Mouse (Mus musculus) mouse embryonic stem cell (cell line): ENCODE results near the gene Vps35l.

Experiments
- in situ Hi-C, 2 experiments: fragments of 300-500 bp; cut with MboI; formaldehyde crosslinking; loops; 1 replicate in 1 of 2; 3 replicates in 1 of 2; pipeline ENCODE4 v1.14.3; 2019 to 2020; ENCODE audit warnings: low sequenced_read_pairs in 2 of 2, low pct_unique_long_range_greater_than_20kb in 1 of 2, mixed read lengths in 1 of 2; ENCODE audit not compliant: unreplicated experiment in 1 of 2

Gene Vps35l

DNA sequence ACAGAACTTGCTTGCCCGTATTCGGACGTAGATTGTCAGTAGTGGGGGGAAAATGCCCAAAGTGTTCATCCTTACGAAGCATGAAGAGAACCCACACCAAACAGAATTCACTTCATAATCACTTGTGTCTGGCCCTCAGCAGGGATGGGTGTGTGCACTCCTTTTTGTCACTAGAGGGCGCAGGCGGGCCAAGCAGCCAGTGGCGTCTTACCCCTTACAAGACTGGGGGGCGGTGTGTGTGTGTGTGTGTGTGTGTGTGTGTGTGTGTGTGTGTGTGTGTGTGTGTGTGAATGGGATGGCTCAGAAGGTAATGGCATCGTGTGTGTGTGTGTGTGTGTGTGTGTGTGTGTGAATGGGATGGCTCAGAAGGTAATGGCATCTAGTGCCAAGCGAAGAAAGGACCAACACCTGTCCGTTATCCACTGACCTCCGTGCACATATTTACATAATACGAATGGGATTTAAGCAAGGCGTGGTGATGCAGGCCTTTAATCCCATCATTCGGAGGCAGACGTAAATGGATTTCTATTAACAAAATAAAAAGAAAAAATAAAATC, at the start of gene Vps35l:
Gene Vps35l (plus strand): TSS at position 252 of the 557 bp plus-strand sequence.
- in situ Hi-C loops: no loop called here

DNA sequence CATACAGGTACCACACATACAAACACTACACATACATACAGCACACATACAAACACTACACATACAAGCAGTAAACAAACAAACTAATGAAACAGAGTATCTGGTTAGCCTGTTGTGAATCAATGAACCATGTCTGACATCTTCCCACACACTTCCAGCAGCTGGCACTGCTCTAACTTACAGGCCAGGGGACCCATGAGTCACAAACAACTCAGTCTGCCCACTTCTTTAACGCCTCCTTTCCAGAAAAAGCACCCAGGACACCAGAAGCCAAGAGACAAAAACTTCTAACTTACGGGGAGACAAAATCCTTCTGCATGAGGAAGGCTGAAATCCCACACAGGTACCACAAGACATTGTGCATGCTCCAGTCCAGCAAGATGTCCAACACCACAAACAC, 48.7 kb upstream of the Vps35l start:
- in situ Hi-C loops: loop anchor here in 1 of 2 experiments (10.0 kb wide), 1 partner anchor 96 kb away; the partner anchor contains the start of gene Tmc5

DNA sequence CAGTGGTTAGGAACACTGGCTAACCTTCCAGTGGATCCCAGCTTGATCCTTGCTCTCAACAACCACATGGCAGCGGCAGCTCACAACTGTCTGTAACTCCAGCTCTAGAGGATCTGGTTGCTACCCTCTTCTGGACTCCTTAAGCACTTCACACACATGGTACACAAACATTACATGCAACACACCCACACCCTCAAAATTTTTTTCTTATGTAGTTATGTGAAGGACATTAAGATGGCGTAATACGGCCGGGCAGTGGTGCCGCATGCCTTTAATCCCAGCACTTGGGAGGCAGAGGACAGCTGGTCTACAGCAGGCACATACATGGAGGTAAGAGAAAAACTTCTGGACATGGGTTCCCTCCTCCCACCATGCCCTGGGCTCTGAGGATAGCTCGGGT, 43.9 kb upstream of the Vps35l start:
- in situ Hi-C loops: loop anchor here in 1 of 2 experiments (10.0 kb wide), 1 partner anchor 101 kb away; the partner anchor contains the start of gene Tmc5

DNA sequence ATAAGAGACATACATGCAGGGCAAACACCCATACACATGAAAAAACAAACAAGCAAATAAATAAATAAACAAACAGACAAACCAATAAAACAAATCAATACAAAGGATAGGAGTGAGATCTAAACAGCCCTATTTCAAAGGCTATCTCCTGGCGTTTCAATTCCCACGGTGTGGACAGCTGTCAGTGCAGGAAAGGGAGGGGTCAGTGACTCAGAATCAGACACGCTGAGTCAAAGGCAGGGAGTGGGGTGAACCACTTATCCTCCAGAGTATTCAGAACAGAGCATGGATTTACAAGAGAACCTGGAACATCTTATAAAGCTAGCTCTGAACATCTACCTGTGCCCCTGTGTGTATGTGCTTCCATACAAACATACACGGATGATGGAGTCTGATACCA, 42.9 kb upstream of the Vps35l start:
- in situ Hi-C loops: loop anchor here in 1 of 2 experiments (10.0 kb wide), 1 partner anchor 102 kb away; the partner anchor contains the start of gene Tmc5

DNA sequence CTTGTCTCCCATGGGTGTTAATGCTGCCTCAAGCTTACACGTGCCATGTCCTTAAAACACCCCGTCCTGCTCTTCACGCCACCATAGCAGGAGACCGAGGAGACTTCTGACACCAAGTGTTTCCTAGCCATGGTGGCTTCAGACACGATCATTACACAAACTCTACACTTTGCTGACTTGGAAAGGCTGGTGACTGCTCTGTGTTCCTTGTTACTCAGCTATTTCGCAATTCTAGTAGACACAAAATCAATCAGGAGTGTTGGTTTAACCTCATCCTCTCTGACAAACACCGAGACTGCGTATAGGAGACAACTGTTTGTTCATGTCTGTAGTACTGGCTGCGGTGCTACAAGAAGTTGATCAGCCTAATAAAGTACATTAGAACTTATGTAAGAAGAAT, 41.1 kb upstream of the Vps35l start:
- in situ Hi-C loops: loop anchor here in 1 of 2 experiments (10.0 kb wide), 1 partner anchor 104 kb away; the partner anchor contains the start of gene Tmc5

DNA sequence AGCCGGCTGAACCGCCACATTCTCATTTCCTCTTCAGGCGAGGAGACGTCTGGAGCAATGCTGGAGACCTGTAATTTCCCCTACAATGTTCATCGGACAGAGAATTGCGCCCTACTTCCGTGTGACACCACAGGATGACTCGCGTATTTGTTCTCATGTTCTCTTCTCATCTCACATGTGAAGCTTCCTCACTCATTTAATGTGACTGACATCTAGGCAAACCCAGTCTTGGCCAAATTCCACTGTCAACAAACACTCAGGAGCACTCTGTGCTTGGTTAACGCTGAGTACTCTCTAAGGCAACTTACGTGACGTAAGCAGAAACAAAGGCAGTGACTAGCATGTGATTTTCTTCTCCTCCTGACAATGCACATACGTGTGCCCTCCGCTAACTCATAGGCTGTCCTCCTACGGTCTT, 36.9 kb upstream of the Vps35l start:
- in situ Hi-C loops: no loop called here

DNA sequence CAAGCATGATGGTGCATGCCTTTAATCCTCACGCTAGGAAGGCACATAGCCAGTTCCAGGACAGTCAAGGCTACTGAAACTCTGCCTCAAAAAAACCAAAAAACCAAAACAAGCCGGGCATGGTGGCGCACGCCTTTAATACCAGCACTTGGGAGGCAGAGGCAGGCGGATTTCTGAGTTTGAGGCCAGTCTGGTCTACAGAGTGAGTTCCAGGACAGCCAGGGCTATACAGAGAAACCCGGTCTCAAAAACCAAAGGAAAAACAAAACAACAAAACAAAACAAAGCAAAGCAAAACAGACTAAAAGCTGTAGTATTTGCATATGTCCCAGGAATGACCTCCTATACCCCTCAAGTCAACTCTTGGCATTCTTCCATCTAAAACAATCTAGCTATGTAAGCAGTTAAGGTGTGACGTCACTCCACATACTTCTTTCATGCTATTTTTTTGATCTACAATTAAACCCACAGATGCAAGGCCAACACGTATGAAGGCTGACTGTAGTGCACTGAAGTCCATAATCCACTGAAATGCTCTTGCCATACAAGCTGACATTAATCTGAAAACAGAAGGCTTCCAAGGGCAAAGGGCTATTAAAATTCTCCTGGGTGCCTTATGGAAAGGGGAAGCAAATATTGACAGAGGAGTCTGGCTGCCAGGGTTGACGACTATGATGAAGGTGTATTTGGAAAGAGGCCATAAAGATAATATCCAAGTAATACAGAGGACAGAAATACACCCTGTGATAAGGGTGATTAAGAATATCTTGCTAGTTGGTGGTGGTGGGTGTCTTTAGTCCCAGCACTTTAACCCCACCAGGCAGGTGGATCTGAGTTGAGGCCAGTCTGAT, 35.8 kb upstream of the Vps35l start:
- in situ Hi-C loops: no loop called here

DNA sequence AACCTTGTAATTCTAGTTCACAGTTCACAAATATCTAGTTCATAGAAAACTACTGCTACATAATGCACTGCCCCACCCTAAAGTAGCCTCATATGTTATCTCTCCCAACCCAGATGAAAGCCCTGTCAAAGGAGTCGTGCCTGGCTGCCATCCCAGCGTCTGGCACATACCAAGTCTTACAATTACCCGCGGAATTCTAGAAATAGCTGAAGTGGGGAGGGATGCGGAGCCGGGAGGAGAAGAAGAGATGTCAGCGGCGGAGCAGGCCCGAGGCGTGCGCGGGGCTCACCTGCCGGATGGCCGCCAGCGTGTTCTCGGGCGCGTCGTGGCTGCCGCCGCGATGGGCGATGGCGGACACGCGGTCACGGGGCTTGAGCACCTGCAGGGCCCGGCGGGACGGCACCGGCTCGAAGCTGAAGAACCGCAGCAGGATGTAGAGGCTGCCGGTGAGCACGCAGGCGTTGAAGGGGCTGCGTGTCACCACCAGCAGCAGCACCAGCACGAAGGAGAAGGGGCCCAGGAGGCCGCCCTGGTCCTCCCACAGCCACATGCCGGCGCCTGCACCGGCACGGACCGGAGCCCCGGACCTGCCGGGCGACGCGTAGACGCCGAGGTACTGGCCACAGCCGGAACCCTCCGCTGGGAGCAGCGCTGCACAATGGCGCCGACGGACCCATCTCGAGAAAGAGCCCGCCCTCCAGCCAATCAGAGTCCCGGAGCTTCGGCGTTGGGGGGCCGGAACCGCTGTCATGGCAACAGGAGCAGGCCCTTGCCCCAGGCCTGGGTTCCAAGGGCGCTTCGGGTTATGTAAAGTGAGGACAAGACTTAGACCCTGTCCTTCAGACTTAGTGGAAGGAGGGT, 34.7 kb upstream of the Vps35l start, which contains the start of gene Gde1:
Gene Gde1 (minus strand): TSS at position 678 of the 861 bp plus-strand sequence.
- in situ Hi-C loops: no loop called here

DNA sequence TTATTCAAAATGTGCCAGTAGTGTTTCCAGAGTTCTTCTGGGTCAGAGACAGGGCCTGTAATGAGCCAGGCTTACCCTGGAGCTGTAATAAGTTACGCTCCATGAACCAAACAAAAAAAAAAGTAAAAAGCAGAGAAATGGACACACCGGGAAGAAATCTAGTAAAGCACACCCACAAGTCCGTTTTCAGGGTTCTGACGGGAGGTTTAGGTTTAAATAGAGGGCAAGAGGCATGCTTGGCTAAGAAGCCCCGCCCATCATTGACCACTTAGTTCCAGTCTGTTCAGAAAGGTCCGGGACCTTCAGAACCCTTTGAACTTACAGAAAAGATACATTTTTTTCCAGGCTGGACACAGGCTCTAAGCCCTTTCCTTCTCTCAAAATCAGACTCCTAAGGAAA, 34.0 kb upstream of the Vps35l start:
- in situ Hi-C loops: no loop called here

DNA sequence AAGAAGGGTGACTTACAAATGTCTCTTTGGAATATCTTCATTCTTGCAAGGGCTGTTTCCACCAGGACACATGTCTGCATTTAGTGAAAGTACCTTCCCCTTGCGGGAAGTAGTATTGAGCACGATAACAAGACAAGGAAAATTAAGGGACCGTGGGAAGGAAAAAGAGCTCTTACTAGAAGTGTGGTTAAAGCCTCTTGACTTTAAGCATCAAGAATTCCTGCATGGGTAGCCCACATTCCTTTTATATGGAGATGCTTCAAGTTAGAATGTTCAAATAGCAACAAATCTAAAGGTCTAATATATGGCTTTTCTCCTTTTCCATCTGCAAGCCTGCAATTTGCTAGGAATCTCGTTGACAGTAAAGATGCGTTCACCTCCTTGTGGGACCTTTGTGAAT, 33.5 kb upstream of the Vps35l start:
- in situ Hi-C loops: no loop called here

DNA sequence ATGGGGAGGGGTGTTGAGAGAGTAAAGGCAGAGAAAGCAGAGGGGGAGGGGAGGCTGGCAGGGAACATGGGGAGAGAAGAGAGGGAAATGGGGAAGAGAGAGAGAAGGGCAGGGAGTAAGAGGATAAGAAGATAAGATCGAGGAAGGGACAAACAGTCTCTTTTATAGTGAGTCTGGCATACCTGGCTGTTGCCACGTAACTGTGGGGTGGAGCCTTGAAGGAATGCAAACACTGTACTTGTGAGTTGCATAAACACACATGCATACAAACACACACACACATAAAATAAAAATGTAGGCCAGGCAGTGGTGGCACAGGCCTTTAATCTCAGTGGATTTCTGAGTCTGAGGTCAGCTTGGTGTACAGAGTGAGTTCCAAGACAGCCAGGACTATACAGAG, 32.8 kb upstream of the Vps35l start:
- in situ Hi-C loops: no loop called here

DNA sequence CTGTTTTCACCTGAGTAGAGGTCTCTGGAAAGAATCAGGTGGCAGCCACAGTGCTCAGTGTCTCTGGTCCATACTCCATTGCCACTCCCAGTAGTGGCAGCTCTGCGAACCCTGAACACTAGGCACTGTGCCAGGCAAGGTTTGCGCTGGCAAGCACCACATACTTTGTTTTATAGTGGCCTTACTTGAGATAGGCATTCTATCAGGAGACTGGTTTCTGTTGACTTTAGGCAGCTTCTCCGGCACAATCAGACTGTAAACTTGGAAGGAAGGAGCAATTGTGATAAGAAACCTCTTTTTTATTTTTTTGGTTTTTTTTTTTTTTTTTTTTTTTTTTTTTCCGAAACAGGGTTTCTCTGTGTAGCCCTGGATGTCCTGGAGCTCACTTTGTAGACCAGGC, 32.0 kb upstream of the Vps35l start:
- in situ Hi-C loops: no loop called here

DNA sequence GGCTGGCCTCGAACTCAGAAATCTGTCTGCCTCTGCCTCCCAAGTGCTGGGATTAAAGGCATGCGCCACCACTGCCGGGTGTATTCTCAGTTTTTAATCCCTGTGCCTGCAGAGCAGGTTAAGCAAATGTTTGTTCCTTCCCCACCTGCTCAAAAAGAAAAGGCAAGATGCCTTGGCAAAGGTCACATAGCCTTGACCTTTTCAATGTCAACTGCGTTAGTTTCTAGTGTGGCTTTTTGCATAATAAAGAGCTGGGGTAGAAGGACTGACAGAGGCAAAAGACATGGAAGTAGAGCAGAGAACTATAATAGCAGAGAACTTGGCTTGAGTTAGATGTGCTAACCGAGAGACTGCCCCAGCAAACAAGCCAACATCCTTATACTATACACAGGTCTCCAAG, 29.2 kb upstream of the Vps35l start:
- in situ Hi-C loops: no loop called here

DNA sequence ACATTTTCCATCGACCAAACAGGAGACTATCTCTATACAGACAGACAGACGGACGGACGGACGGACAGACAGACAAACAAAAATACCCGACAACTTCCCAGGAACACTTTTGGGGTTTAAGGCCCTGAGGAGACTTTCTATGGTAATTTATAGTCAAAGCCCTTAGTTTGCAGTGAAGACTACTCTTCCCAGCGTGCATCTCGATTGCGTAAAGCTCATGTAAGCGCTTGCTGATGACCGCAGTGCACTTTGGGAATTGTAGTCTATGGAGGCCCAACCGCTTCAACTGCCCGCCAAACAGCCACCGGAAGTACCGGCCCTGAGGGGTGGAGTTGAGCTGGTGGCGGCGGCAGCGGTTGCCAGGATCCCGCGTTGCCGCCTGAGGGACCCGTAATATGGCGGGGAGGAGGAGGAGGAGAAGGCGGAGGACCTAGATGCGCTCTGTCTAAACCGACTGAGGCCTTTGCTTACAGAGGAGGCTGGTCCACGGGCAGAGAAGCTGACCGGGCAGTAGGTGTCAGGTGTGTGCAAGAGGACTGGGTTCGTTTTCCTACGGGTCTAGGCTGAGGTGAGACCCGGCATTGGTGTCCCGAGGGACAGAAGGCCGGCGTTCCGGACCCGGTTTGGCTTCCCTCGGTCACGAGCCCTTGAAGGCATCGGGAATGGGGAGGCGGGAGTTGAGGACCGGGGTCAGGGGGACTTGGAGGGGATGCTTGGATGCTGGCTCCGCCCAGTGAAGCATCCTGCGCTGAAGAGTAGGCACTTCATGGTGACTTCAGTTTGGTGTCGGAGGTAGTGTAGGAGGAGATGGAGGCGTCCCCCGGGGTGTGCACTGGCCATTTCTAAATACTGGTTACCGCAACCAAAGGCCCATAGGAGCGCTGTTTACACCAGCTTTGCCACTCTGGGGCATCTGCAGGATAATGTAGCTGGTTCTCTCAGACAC, 27.5 kb upstream of the Vps35l start, which contains the start of gene Ccp110:
Gene Ccp110 (plus strand): TSS at position 325 of the 946 bp plus-strand sequence.
- in situ Hi-C loops: no loop called here

DNA sequence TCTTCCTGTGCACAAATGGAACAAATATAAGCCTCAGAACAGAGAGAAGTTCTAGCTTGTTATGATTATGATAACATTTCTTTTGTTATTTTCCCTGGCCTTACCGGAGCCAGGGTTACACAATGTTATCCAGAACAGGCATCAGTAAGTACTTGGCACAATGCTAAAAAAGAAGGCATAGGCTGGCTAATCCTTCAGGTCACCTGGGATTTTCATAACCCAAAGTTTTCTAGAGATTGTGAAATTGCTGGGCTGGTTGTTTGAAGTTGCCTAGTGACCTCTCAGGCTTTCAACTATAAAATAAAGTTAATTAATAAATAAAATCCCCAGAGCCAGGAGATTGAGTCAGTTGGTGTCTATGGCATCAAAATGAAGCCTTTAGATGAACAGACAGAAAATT, 25.2 kb upstream of the Vps35l start:
- in situ Hi-C loops: no loop called here

DNA sequence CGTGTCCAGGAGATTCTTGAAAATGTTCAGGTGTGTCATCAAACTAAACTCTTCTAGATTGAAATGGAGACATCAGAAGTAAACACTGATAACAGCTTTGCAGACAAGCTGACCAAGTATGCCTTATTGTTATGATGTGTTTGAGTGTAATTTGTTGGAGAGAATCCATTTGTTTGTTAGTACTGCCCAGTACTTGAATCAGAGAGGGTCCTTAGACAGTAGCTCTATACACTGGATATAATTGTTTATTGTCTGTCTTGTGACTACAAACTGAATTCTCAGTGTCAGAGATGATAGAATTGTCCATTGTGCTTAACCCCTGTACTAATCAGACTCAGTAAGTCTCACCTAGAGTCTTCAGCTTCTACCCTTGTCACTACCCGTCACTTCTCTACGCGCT, 22.0 kb upstream of the Vps35l start:
- in situ Hi-C loops: no loop called here

DNA sequence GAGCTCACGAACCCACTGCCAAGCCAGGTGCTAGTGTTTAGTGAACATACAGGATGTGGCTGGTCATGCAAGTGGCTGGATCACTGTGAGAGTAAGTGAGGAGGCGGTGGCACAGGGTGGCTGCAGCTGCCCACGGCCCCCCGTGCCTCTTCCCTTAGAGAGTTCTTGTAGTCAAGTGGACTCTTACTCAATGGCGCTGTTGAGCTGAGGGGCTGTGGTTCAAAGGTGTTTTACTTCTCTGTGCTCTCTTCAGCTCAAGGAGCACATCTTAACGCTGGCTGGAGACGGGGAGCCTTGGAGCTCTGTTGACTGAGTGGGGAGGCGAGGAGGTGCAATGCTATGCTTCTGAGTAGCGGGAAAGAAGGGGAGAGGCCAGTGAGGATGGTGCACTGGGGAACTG, 16.1 kb upstream of the Vps35l start:
- in situ Hi-C loops: no loop called here

DNA sequence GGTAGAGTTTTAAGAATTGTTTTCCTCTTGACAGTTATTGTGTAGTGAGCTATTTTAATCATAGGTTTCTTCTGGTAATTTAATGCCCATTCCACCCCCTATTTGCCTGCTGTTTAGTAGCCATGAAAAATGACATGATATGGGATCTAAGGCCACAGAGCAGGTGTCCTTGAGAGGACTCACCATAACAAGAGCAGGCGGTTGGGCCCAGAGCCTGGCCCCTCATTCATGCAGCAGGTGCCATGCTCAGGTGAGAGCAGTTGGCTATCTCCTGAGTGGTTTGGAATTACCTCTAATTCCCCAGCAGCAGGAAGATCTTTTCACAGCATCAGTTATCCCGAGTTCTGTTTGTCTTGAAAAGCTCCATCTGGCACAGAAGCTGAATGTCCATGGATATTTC, 14.6 kb upstream of the Vps35l start:
- in situ Hi-C loops: no loop called here
